Mouse (Mus musculus) skeletal muscle tissue, postnatal 0 days (tissue): Measurements from ENCODE around the gene Hoxc8. TPM values are rescaled to one million over a fixed set of nuclear protein-coding genes. Genes with fewer than 3 reads are reported as not detected.

ENCODE experiments used
- microRNA counts: library from miRNA; unstranded; fragments of <30 nt; microRNA quantifications from one replicate; lab custom pipeline; 2015
- microRNA-seq, 2 experiments: library from miRNA; unstranded; fragments of <30 nt; microRNA quantifications; one replicate each; pipeline ENCODE4; 2016
- polyA plus RNA-seq: library from polyadenylated mRNA; unstranded; fragments of >200 nt; fragmentation: Nextera tagmentation; extraction: Ambion mirVana; gene quantifications from 2 replicates; pipeline ENCODE4 v1.2.1, GENCODE M21; 2015

Gene Hoxc8
- 1.5 and 2.4 TPM in 2 replicates for polyA plus RNA-seq

DNA sequence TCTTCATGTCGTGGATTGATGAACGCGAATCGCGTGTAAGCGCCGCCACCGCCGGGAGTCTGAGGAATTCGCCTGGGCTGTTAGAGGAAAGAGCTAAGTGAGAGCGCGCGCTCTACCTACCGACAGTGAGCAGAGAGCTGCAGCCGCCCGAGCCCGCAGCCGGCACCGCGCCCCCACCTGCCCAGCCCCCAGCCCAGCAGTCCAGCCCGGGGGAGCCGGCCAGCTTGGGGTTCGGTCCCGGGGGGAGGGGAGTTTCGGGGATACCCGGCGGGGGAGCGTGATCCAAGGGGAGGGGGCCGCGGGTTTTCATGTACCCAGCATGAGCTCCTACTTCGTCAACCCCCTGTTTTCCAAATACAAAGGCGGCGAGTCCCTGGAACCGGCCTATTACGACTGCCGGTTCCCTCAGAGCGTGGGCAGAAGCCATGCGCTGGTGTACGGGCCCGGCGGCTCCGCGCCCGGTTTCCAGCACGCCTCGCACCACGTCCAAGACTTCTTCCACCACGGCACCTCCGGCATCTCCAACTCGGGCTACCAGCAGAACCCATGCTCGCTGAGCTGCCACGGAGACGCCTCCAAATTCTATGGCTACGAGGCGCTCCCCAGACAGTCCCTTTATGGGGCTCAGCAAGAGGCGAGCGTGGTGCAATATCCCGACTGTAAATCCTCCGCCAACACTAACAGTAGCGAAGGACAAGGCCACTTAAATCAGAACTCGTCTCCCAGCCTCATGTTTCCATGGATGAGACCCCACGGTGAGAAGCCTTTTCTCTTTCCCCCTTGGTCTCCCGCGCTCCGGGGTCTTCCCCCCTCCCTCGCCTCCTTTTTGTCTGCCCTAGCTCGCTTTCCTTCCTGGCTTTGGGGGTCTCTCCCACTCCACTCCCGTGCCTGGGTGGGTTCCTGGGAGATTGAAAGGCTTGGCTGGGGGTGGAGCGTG is at the start of gene Hoxc8:
TSS of gene Hoxc8 (plus strand) at position 147 of the 937 bp plus-strand sequence.

DNA sequence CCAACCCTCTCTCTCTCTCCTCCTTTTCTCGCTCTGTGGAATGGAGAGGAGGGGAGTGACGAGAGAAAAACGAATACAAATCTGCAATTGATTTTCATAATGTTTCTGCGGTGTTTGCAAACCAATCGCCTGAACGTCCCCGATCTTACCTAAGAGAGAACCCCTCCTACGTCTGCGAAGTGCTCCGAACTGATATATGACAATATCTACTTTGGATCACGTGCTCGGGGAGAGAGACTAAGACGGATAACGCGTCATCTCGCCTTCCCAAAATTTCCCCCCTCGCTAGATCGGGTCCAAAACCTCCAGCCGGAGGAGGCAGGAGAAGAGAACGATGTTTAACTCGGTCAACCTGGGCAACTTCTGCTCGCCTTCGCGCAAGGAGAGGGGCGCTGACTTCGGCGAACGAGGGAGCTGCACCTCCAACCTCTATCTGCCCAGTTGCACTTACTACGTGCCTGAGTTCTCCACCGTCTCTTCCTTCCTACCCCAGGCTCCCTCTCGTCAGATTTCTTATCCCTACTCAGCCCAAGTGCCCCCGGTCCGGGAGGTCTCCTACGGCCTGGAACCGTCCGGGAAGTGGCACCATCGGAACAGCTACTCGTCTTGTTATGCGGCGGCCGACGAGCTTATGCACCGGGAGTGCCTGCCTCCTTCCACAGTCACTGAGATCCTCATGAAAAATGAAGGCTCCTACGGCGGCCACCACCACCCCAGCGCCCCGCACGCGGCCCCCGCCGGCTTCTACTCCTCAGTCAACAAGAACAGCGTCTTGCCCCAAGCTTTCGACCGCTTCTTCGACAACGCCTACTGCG is 36.0 kb upstream of the Hoxc8 start, which contains the start of gene Hoxc11:
TSS of gene Hoxc11 (plus strand) at position 236 of the 815 bp plus-strand sequence.

DNA sequence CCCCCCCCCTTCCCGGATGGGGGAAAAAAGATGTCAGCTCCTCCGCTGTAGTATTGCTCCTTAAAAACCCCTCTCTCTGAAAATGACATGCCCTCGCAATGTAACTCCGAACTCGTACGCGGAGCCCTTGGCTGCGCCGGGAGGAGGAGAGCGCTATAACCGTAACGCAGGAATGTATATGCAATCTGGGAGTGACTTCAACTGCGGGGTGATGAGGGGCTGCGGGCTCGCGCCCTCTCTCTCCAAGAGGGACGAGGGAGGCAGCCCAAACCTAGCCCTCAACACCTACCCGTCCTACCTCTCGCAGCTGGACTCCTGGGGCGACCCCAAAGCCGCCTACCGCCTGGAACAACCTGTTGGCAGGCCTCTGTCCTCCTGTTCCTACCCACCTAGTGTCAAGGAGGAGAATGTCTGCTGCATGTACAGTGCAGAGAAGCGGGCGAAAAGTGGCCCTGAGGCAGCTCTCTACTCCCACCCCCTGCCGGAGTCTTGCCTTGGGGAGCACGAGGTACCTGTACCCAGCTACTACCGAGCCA is 23.6 kb upstream of the Hoxc8 start, which contains the start of gene Hoxc10:
TSS of gene Hoxc10 (plus strand) at position 21 of the 536 bp plus-strand sequence.

DNA sequence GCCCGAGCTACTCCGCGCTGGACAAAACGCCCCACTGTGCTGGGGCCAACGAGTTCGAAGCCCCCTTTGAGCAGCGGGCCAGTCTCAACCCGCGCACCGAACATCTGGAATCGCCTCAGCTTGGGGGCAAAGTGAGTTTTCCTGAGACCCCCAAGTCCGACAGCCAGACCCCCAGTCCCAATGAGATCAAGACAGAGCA is 23.2 kb upstream of the Hoxc8 start, which contains the start of gene Hoxc5:
TSS of gene Hoxc5 (plus strand) at position 132 of the 199 bp plus-strand sequence.

DNA sequence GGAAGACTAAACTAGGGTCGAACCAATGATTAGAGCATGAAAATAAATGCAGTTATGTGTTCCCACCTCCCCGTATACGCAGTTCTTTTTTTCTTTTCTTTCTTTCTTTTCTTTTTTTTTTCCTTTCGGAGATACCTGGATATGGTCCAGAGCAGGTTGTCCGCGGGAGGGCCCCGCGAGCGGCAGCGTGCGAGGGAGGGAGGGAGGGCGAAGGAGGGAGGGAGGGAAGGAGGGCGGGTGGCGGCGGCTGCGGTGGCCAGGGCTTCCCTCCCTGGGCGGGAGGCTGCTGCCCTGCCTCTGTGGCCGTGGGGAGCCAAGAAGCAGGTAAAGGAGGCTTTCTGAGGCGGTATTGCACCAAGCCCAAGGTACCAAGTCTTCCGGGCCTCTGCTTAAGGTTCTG is 14.2 kb upstream of the Hoxc8 start, which contains the start of gene Hoxc9:
TSS of gene Hoxc9 (plus strand) at position 269 of the 400 bp plus-strand sequence.

DNA sequence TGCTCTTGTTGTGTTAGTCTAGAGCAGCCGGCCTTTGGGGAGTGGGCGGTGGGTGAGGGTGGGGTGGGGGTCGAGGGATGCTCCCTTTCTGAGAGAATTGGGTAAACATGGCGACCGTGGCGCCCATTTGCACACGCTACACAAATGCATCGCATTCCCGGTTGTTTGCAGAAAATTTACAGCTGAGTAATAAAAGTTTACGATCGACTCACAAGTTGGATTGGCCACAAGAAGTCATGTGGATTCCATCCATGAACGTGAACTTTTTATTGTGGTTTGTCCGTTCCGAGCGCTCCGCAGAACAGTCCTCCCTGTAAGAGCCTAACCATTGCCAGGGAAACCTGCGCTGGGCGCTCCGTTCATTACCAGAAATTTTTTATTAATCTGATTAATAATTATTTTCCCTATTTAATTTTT is 7.5 kb downstream of the Hoxc8 start, which contains the start of gene Hoxc6:
TSS of gene Hoxc6 (plus strand) at position 319 of the 417 bp plus-strand sequence.

DNA sequence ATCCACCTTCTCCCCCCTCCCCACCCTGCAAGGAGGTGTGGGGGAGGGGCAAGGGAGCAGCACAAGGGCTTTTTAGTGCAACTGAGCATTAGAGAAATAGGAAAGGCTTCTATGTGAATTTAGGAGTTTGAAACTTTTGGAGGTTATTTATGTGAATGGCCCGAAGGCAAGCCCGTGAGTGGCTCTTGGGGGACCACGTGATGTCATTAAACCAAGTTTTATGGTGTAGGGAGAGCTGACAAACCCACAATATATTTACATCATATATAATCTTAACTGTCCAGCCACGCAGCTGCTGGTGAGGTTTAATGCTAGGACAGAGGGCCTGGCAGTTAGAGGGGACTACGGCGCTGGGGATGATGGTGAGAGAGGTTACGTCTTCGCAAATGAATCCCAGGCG is 28.2 kb downstream of the Hoxc8 start, which contains the start of gene Hoxc4:
TSS of gene Hoxc4 (plus strand) at position 299 of the 400 bp plus-strand sequence.

MicroRNAs within 50 kb of the gene (microRNA counts, 519-probe panel; counts per million panel counts)
- microRNA mmu-miR-615-3p (lab: Ali Mortazavi, UCI) (296 counts per million, percentile 58 among the panel's probes with 10 or more counts), microRNA mmu-miR-615-5p (lab: Ali Mortazavi, UCI) (296 counts per million, percentile 58 among the panel's probes with 10 or more counts)

Small RNAs within 50 kb of the gene (microRNA-seq; reads per million reads assigned to microRNA genes)
- gene Mir196a-2 (761 to 1,249 reads per million in 2 experiments), gene Mir615 (770 to 1,151 reads per million in 2 experiments)

Other genes starting within 250 kb of the Hoxc8 start
- gene Hoxc13, start 69.5 kb upstream of the Hoxc8 start, polyA plus RNA-seq: 0.05 TPM in 2 replicates
- gene Hoxc12, start 53.9 kb upstream of the Hoxc8 start, polyA plus RNA-seq: 0.19 and 0.21 TPM in 2 replicates
- 2.9 and 3.4 TPM in 2 replicates for gene Hoxc11, start 36.2 kb upstream of the Hoxc8 start, polyA plus RNA-seq
- 24.5 and 25.7 TPM in 2 replicates for gene Hoxc10, start 23.8 kb upstream of the Hoxc8 start, polyA plus RNA-seq
- gene Hoxc5, start 23.2 kb upstream of the Hoxc8 start, polyA plus RNA-seq: 0.83 and 0.96 TPM in 2 replicates
- gene Hoxc9, start 14.2 kb upstream of the Hoxc8 start, polyA plus RNA-seq: 8.1 and 8.4 TPM in 2 replicates
- gene Hoxc6, start 7.7 kb downstream of the Hoxc8 start, polyA plus RNA-seq: 4.1 and 4.5 TPM in 2 replicates
- gene Hoxc4, start 28.3 kb downstream of the Hoxc8 start, polyA plus RNA-seq: 2.7 and 3.3 TPM in 2 replicates
- 8.5 and 9.7 TPM in 2 replicates for gene Smug1, start 176.5 kb downstream of the Hoxc8 start, polyA plus RNA-seq
- 34.1 and 36.8 TPM in 2 replicates for gene Cbx5, start 249.2 kb downstream of the Hoxc8 start, polyA plus RNA-seq
- gene Hnrnpa1, start 249.8 kb downstream of the Hoxc8 start, polyA plus RNA-seq: 222 and 236 TPM in 2 replicates